Mouse (Mus musculus): ENCODE measurements at regions not wholly inside any gene's neighbourhood (a gene's known extent, or its start where the extent isn't known, plus 50 kb on each side); places are given as distances from the start of the nearest gene placed in this dataset.

DNA sequence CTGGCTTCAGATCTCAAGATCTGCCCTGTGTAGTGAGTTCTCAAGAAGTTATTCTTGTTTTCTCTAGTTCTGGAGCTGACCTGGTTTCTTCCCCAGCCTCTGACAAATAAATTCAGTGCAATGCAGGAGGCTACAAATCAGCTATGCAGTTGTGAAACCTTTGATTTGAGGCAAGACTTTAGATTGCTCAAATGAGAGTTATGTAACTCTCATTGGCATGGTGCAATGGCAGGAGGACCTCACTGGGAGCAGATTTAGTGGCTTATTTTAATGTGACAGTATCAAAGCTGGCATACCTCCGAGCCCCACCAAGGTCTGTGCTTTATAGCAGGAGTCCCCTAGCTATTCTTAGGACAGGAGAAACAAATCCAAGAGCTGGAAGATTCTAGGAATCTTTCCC, 427.8 kb upstream of the Klf4 start:
- TF ChIP-seq ZC3H11A (IDR thresholded peaks at IDR 0.05; ENCODE audit: borderline replicate concordance, low read depth, low read length) (no peak), ZNF384 (IDR thresholded peaks at IDR 0.05; ENCODE audit: low read depth, low read length) (no peak), HCFC1 (IDR thresholded peaks at IDR 0.05; ENCODE audit: borderline replicate concordance, insufficient read depth, low read length) (no peak)
